Mouse (Mus musculus): ENCODE measurements around the gene Taf1b. TPM values are rescaled to one million over a fixed set of nuclear protein-coding genes. Genes with fewer than 3 reads are reported as not detected.

The Taf1b gene
- 10 to 100 TPM; 30.7 to 33.8 TPM for total RNA-seq (2023)

GRCm38 (mm10) chr12:24498150-24498840 lies at the start of gene Taf1b:
Taf1b (plus strand) TSS chr12:24498359.

GRCm38 (mm10) chr12:24571523-24572392 lies 73.6 kb downstream of the Taf1b start, which contains the start of gene Grhl1:
Grhl1 (plus strand) TSS chr12:24572283.

Other genes with a start within 250 kb of the Taf1b start
- 1 to 10 TPM; 2.1 to 2.4 TPM for gene Grhl1, start 73.9 kb downstream of the Taf1b start, total RNA-seq (2023)
- gene Klf11, start 152.9 kb downstream of the Taf1b start, total RNA-seq (2023), result 10 to 100 TPM; 65.9 to 82.8 TPM
- not detected for gene Cys1, start 183.5 kb downstream of the Taf1b start, total RNA-seq (2023)
- 1 to 10 TPM; 1.9 to 3.6 TPM for gene Rrm2, start 209.9 kb downstream of the Taf1b start, total RNA-seq (2023)

Data from monocyte, adult 59 days (primary cell).